Mouse (Mus musculus): ENCODE measurements around the gene Gm5591.
"Not testable (repeated sequence)": the region's sequence is repeated elsewhere in the genome, so short reads cannot be mapped to it uniquely, and the experiment has no call there.

Gene Gm5591

DNA sequence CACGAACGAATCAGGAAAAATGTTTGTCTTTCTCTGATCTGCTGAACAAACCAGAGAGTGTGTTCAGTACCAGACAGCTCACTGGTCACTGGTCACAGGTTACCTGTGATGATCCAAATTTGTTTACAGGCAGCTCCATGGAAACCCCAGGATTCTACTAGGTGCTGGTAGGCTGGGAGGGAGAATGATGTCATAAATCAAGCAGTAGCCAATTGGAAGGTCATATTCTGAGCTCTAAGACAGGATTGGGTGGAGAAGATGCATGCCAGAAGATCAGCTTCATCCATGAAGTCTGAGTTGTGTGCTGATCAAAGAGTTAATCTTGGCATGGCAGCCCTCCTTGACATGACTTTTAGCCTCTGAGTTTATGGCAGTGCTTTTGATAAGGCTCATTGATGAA is at the start of gene Gm5591:
Gene Gm5591 (minus strand): TSS at position 101 of the 400 bp plus-strand sequence.
- DNase-seq: not testable (repeated sequence)

DNA sequence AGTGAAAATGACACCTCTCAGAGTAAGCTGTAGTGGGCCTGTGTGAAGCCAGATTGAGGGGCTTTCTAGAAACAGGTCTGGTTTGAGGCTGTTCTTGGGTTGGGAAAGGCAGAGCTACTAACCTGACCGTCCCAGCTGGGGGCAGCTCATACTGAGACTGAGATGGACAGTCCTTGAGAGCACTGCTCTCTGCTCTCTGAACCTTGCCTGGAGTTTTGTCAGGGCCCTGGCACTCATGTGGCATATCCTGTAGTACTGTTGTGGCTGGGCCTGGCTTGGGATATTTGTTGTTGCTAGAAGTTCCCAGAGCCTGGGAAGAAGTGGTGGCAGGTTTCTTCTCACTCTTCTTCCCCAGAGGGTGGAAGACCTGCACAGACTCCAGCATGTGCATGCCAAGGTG is 39.5 kb downstream of the Gm5591 start:
- not testable (repeated sequence) for DNase-seq
